Comparison of ENCODE assay signal across 22 mouse cellular contexts in genomic region chr16:94396641-94397040, GRCm38 (mm10). TPM values are rescaled to one million over a fixed set of nuclear protein-coding genes. Genes with fewer than 3 reads are reported as not detected.
DNase-seq lines count a peak whose midpoint lies in the region; ATAC-seq lines count a peak whose summit lies in the region.
"Had no signal": no experiment of that assay in that cellular context is flagged by ENCODE, and none has a peak within 500 bp of the region (broad histone marks: within the 10 kb centered on the region; RNA-seq: fewer than 3 reads in every experiment).

No protein-coding gene starts in this region.

- no peaks in the 10 kb centered on the region for H3K9me3 ChIP-seq in embryonic facial prominence, embryonic 14.5 days (ENCODE audit: control insufficient read depth, low read length)
- no peaks in the 10 kb centered on the region for H3K9me3 ChIP-seq in embryonic facial prominence, embryonic 10.5 days
- no peaks in the 10 kb centered on the region for H3K9me3 ChIP-seq in liver, embryonic 12.5 days (replicated peaks)
- H3K9me3 ChIP-seq: embryonic facial prominence, embryonic 13.5 days; forebrain, embryonic 10.5 days; hindbrain, embryonic 12.5 days had no signal

- no peak overlapping the region for H3K4me3 ChIP-seq in embryonic facial prominence, embryonic 14.5 days (ENCODE audit: low read depth, low read length)
- H3K4me3 ChIP-seq in embryonic facial prominence, embryonic 10.5 days = no peak overlapping the region
- H3K4me3 ChIP-seq in liver, embryonic 12.5 days = no peak overlapping the region
- H3K4me3 ChIP-seq: embryonic facial prominence, embryonic 13.5 days; erythroblast, embryonic 14.5 days; forebrain, embryonic 10.5 days; hindbrain, embryonic 12.5 days had no signal

- H3K9ac ChIP-seq in embryonic facial prominence, embryonic 14.5 days (ENCODE audit: low read depth, low read length) = no peak overlapping the region
- H3K9ac ChIP-seq in liver, embryonic 12.5 days = no peak overlapping the region
- H3K9ac ChIP-seq: embryonic facial prominence, embryonic 13.5 days; hindbrain, embryonic 12.5 days had no signal

- H3K4me1 ChIP-seq in embryonic facial prominence, embryonic 14.5 days (ENCODE audit: control insufficient read depth, insufficient read depth, low read length) = peaks cover 4% of the 10 kb centered on the region; the same call in 1 of the 2 replicates
- H3K4me1 ChIP-seq in embryonic facial prominence, embryonic 10.5 days = no peaks in the 10 kb centered on the region
- peaks cover 3% of the 10 kb centered on the region; the same call in 1 of the 2 replicates for H3K4me1 ChIP-seq in liver, embryonic 12.5 days
- H3K4me1 ChIP-seq: hindbrain, embryonic 12.5 days had no signal

- no peak for ATAC-seq in embryonic facial prominence, embryonic 14.5 days (ENCODE audit: low read depth)
- ATAC-seq in granulocyte monocyte progenitor cell, adult 5-6 weeks (replicated peaks; ENCODE audit: poor library complexity, severe bottlenecking) = peak; percentile 95
- peak; percentile 88 for ATAC-seq in megakaryocyte-erythroid progenitor cell, adult 5-6 weeks (replicated peaks; ENCODE audit: low FRiP score, low TSS enrichment, poor library complexity, severe bottlenecking)
- ATAC-seq in liver, embryonic 12.5 days = no peak
- ATAC-seq: activated CD4-positive, CD25-positive, alpha-beta regulatory T cell, adult 4 months; forebrain, embryonic 14.5 days; hindbrain, embryonic 16.5 days; inflammation-experienced regulatory T-cells, adult 6 months; intestine, postnatal 0 days; Patski had no signal

- no peak overlapping the region for H3K27ac ChIP-seq in embryonic facial prominence, embryonic 14.5 days (replicated peaks; ENCODE audit: low read depth, low read length)
- H3K27ac ChIP-seq in embryonic facial prominence, embryonic 10.5 days (replicated peaks) = no peak overlapping the region
- H3K27ac ChIP-seq in liver, embryonic 12.5 days = no peak overlapping the region
- H3K27ac ChIP-seq: embryonic facial prominence, embryonic 13.5 days; forebrain, embryonic 10.5 days; hindbrain, embryonic 12.5 days had no signal

- 61% methylated on average over 7 of the region's 7 CpGs for WGBS in embryonic facial prominence, embryonic 14.5 days
- WGBS in embryonic facial prominence, embryonic 10.5 days = 85% methylated on average over 7 of the region's 7 CpGs
- 64% methylated on average over 7 of the region's 7 CpGs for WGBS in liver, embryonic 12.5 days (ENCODE audit: insufficient replicate concordance)

- H3K4me2 ChIP-seq in embryonic facial prominence, embryonic 14.5 days (ENCODE audit: low read depth, low read length) = no peak overlapping the region
- no peak overlapping the region for H3K4me2 ChIP-seq in liver, embryonic 12.5 days
- H3K4me2 ChIP-seq: embryonic facial prominence, embryonic 13.5 days; hindbrain, embryonic 12.5 days had no signal

- peaks cover 37% of the 10 kb centered on the region for H3K36me3 ChIP-seq in embryonic facial prominence, embryonic 14.5 days (ENCODE audit: control insufficient read depth, insufficient read depth, low read length)
- peaks cover 43% of the 10 kb centered on the region for H3K36me3 ChIP-seq in embryonic facial prominence, embryonic 10.5 days (replicated peaks)
- H3K36me3 ChIP-seq in liver, embryonic 12.5 days = peaks cover 19% of the 10 kb centered on the region

- H3K27me3 ChIP-seq in embryonic facial prominence, embryonic 14.5 days (replicated peaks; ENCODE audit: control insufficient read depth, insufficient read depth, low read length) = no peaks in the 10 kb centered on the region
- no peaks in the 10 kb centered on the region for H3K27me3 ChIP-seq in embryonic facial prominence, embryonic 10.5 days (replicated peaks; ENCODE audit: low read depth, poor library complexity, severe bottlenecking)
- no peaks in the 10 kb centered on the region for H3K27me3 ChIP-seq in liver, embryonic 12.5 days (replicated peaks)
- H3K27me3 ChIP-seq: embryonic facial prominence, embryonic 13.5 days; hindbrain, embryonic 12.5 days; Patski had no signal

- peak; percentile 12 for DNase-seq in embryonic facial prominence, embryonic 14.5 days (ENCODE audit: low spot score)
- DNase-seq in embryonic facial prominence, embryonic 10.5 days (ENCODE audit: low spot score) = no peak
- peak; percentile 77 for DNase-seq in 416B (ENCODE audit: low read depth)
- no peak for DNase-seq in kidney, postnatal 36 days
- DNase-seq: adrenal gland, postnatal 25 days; cerebellum, adult 18-20 months; cerebellum, postnatal 10 days; heart, postnatal 10 days; heart, postnatal 4 days had no signal

RNA-seq across cellular contexts. Expression of gene Pigp, which starts 25.0 kb away (rescaled TPM):
- 125 and 131 TPM in 2 replicates for polyA plus RNA-seq in embryonic facial prominence, embryonic 14.5 days (2014; fragmentation: Nextera tagmentation; extraction: Ambion mirVana)
- 77.9 and 78.3 TPM in 2 replicates for polyA plus RNA-seq in embryonic facial prominence, embryonic 10.5 days (2016; fragmentation: Nextera tagmentation; extraction: Ambion mirVana)
- 38.2 and 48.2 TPM in 2 replicates for total RNA-seq in granulocyte monocyte progenitor cell, adult 5-6 weeks (2014; fragmentation: Nextera tagmentation)
- total RNA-seq in granulocyte monocyte progenitor cell, adult 5-6 weeks (2017) = 13.4 and 26.4 TPM in 2 replicates
- 41.7 and 81.2 TPM in 2 replicates for total RNA-seq in megakaryocyte-erythroid progenitor cell, adult 5-6 weeks (2014; fragmentation: Nextera tagmentation)
- 23.6 and 28.0 TPM in 2 replicates for total RNA-seq in megakaryocyte-erythroid progenitor cell, adult 5-6 weeks (2017)
- polyA plus RNA-seq in liver, embryonic 12.5 days (2016; fragmentation: Nextera tagmentation; extraction: Ambion mirVana) = 52.3 and 53.7 TPM in 2 replicates

RNA-seq across cellular contexts. Expression of gene Ttc3, which starts 26.2 kb away (rescaled TPM):
- 270 and 324 TPM in 2 replicates for polyA plus RNA-seq in embryonic facial prominence, embryonic 14.5 days (2014; fragmentation: Nextera tagmentation; extraction: Ambion mirVana)
- 300 and 304 TPM in 2 replicates for polyA plus RNA-seq in embryonic facial prominence, embryonic 10.5 days (2016; fragmentation: Nextera tagmentation; extraction: Ambion mirVana)
- total RNA-seq in granulocyte monocyte progenitor cell, adult 5-6 weeks (2014; fragmentation: Nextera tagmentation) = 63.4 and 64.2 TPM in 2 replicates
- total RNA-seq in granulocyte monocyte progenitor cell, adult 5-6 weeks (2017) = 84.1 and 118 TPM in 2 replicates
- 42.0 and 85.4 TPM in 2 replicates for total RNA-seq in megakaryocyte-erythroid progenitor cell, adult 5-6 weeks (2014; fragmentation: Nextera tagmentation)
- 155 and 210 TPM in 2 replicates for total RNA-seq in megakaryocyte-erythroid progenitor cell, adult 5-6 weeks (2017)
- polyA plus RNA-seq in liver, embryonic 12.5 days (2016; fragmentation: Nextera tagmentation; extraction: Ambion mirVana) = 43.7 and 46.7 TPM in 2 replicates

Comparison
In these comparisons a context has a peak if more than half of its experiments do, and no peak if none do; other contexts are left out.
1. DNase-seq: peak in embryonic facial prominence, embryonic 14.5 days (single experiment) and 416B (single experiment); none in embryonic facial prominence, embryonic 10.5 days (single experiment) and kidney, postnatal 36 days (0 of 2).
2. ATAC-seq: peak in granulocyte monocyte progenitor cell, adult 5-6 weeks (single experiment) and megakaryocyte-erythroid progenitor cell, adult 5-6 weeks (single experiment); none in embryonic facial prominence, embryonic 14.5 days (single experiment) and liver, embryonic 12.5 days (single experiment).